Mouse (Mus musculus) c-Kit-positive CD71-negative TER-119-negative erythroid progenitor cells, embryonic 14.5 days (primary cell): ENCODE measurements around the gene Zfp771.

Experiments used
- DNase-seq: peaks from one replicate; pipeline ENCODE4 v3.0.0-alpha.2; 2013; ENCODE audit warnings: low read depth

The Zfp771 gene

DNA sequence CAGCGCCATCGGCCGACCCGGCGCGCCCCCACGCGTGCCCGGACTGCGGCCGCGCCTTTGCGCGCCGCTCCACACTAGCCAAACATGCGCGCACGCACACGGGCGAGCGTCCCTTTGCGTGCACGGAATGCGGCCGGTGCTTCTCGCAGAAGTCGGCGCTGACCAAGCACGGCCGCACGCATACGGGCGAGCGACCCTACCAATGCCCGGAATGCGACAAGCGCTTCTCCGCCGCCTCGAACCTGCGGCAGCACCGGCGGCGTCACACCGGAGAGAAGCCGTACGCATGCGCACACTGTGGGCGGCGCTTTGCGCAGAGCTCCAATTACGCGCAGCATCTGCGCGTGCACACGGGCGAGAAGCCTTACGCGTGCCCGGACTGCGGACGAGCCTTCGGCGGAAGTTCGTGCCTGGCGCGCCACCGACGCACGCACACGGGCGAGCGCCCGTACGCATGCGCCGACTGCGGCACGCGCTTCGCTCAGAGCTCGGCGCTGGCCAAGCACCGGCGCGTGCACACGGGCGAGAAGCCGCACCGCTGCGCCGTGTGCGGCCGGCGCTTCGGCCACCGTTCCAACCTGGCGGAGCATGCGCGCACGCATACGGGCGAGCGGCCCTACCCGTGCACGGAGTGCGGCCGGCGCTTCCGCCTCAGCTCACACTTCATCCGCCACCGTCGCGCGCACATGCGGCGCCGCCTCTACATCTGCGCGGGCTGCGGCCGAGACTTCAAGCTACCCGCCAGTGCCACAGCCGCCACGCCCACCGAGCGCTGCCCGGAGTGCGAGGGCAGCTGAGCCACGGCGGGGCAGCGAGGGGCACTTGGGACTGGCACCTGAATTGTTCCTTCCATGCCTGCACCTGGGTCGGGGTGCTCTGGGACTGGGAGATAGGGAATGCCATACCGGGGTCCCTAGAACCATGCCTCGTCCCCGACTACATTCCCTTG is 10.0 kb downstream of the Zfp771 start:
- peak; percentile 94 for DNase-seq

GRCm38 (mm10) chr7:127255008-127255407 is 10.9 kb downstream of the Zfp771 start:
- no peak for DNase-seq

GRCm38 (mm10) chr7:127255965-127256364 is 11.9 kb downstream of the Zfp771 start:
- no peak for DNase-seq

DNA sequence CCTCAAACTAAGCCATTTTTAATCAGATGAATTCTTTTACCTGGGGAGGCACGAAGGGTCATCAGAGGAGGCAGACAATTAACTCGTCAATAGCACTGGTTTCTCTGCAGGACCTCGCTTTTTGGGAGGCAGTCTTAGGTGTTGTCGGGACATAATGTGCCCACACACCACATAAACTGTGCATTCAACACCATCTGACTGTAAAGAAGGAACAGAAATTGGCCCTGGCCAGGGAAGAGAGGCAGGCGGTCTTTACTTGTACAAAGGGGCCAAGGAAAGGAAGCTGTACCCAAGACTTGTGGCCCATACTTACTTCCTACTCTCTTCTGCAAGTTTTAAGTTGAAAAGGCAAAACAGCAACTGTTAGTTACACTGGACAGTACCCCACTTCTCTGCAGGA is 12.4 kb downstream of the Zfp771 start:
- no peak for DNase-seq

DNA sequence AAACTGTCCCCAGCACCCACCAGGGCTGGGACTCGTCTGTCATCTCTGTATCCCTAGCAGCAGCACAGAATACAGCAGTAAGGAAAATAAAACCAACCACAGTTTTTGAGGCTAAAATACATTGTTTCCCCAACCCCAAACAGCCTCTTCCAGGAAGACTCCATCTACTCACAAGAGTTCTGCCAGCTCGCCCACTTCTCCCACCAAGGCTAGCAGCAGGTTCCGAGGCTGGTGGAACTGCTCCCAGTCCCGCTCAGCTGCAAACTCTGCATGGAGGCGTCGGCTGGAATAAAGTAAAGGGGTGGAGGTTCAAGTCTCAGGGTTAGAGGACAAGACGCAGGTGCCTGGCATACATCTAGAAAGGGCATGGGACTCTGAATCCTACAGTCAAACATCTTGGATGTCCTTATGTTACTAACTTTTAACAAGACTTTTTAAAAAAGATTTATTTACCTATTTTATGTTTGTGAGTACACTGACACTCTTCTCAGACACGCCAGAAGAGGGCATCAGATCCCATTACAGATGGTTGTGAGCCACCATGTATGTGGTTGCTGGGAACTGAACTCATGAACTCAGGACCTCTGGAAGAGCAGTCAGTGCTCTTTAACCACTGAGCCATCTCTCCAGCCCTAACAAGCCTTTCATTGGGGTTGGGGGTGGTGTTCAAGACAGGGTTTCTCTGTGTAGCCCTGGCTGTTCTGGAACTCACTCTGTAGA is 15.3 kb downstream of the Zfp771 start:
- no peak for DNase-seq

DNA sequence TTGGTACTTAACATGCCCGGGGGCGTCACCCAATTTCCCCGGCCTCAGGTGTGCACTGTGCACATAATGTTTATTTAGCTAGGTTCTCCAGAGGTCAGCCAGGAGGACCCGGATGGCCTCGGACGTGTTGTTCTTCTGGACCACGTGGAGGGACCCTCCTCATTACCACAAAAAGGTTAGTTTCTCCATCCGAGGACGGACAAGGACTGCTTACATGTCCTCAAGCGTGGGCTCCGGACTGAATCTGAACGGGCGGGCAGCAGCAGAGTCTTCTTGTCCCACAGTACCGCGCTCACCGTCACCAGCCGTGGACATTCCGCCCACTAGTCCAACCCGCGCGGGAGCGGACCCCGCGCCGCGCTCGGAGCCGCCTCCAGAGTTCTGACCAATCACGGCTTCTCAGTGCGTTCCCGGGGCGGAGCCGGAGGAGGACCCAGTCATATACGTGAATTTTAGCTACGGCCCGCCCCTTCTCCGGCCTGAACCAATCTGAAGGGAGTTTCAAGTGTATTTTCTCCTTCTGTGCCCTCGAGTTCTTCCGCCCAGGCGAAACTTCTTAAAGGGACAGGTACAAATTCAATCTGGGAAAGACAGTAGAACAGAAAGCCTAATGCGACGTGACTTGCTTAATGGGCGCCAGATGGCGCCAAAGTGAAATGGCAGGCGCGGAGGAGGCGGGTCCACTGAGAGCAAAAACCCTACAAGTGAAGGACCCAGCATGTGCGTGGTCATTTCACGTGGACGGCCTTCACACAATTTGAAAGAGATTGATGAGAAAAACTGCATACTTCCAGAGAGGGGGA is 16.4 kb downstream of the Zfp771 start, which contains the start of gene Dctpp1:
Dctpp1 (minus strand) TSS at position 401 of the 803 bp plus-strand sequence.
- DNase-seq, result peak; percentile 97

- no peak for DNase-seq
These were observed 18.3 kb downstream of the Zfp771 start for GRCm38 (mm10) chr7:127262218-127262961.

DNA sequence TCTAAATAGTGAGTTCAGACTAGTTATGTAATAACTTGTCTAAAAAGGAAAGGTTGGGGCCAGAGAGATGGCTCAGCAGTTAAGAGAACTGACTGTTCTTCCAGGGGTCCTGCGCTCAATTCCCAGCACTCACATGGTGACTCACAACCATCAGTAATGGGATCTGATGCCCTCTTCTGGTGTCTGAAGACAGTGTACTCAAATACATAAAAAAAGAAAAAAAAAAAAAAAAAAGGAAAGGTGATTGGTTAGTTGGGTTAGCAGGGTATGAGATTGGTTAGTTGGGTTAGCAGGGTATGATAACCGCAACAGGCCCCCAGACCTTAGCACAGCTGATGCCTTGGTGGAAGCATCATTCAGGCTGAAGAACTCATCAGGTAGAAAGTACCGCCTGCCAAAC is 19.5 kb downstream of the Zfp771 start:
- no peak for DNase-seq

- no peak for DNase-seq
These were observed 26.2 kb downstream of the Zfp771 start for GRCm38 (mm10) chr7:127270256-127270655.

DNA sequence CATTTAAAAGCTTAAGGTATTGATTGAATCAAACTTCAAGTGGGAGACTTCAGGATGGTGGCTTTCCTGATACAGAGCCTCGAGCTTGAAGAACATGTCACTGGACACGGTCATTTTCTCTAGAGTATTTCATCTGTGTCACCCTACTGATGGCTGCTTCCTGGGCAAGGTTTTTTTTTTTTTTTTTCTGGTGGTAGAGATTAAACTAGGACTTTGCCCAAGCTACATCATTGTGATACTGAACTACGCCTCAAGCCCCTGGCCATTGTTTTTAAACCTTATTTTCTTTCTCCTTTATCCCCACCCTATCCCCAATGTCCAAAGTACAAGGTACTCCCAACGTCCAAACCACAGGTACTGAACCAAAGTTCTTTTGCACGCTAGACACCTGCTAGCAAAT is 26.6 kb downstream of the Zfp771 start:
- no peak for DNase-seq

DNA sequence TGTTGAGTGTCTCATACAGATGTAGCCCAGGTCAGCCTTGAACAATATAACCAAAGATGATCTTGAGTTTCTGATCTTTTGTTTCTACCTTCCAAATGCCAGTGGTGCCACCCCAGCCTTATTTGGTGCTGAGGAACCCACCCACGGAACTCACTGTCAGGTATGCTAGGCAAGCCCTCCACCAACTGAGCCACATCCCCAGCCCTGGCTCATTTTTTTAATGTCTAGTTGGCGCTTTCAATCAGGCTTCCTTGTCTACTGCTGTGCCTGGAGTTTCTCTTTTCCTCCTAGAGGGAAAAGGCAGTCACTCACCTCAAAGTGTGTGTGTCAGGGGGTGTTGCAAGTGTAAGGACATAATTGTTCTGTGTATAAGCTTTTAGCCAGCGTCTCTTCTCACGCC is 27.0 kb downstream of the Zfp771 start:
- no peak for DNase-seq

GRCm38 (mm10) chr7:127272566-127272965 is 28.5 kb downstream of the Zfp771 start:
- DNase-seq, result no peak

- no peak for DNase-seq
These were observed 29.2 kb downstream of the Zfp771 start for GRCm38 (mm10) chr7:127273118-127273923.

GRCm38 (mm10) chr7:127273925-127274789 is 30.1 kb downstream of the Zfp771 start, which contains the start of gene Sephs2:
TSS of gene Sephs2 (minus strand) at chr7:127274055.
- DNase-seq, result peak; percentile 86

GRCm38 (mm10) chr7:127276519-127276961 is 32.5 kb downstream of the Zfp771 start:
- no peak for DNase-seq

DNA sequence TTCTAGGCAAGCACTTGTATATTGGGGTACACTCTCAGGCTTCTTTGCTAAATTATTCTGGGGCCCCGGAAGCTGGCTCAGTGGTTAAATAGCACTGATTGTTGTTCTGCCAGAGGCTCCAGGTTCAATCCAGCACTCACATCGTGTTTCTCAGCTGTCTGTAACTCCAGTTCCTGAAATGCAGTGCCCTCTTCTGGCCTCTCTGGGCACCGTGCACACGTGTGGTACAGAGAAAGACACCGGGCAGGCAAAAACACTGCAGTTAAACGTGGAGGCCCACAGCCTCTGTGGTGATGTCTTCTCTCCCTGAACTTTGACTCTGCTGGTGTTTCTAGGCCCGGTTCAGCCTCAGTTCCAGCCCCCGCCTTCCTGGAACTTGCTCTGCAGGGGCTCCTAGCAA is 34.2 kb downstream of the Zfp771 start:
- no peak for DNase-seq

- DNase-seq, result no peak
These were observed 36.0 kb downstream of the Zfp771 start for GRCm38 (mm10) chr7:127280092-127280491.

GRCm38 (mm10) chr7:127281114-127281513 is 37.0 kb downstream of the Zfp771 start:
- no peak for DNase-seq

DNA sequence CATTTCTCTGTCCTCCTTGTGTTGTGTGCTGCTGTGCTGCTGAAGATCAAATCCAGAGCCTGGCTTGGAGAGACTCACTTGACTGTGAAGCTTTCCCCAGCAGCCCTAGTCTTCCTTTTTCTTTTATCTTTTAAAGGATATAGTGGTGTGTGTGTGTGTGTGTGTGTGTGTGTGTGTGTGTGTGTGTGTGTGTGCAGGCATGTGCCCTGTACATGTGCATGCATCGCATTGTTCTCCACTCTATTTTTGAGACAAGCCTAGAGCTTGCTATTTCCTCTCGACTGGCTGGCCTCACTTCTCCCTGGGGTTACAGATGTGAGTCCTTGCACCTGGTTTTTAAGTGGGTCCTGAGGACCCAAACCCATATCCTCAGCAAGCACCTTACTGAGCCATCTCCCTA is 38.1 kb downstream of the Zfp771 start:
- no peak for DNase-seq
